Mouse (Mus musculus) right cerebral cortex, postnatal 4 days (tissue): ENCODE measurements at regions not wholly inside any gene's neighbourhood (a gene's known extent, or its start where the extent isn't known, plus 50 kb on each side); places are given as distances from the start of the nearest gene placed in this dataset.

Experiments used
- DNase-seq: peaks from one replicate; pipeline ENCODE4 v3.0.0-alpha.2; 2022

- no peak for DNase-seq
Observed at GRCm38 (mm10) chr4:153227680-153228420, 254.8 kb downstream of the Ajap1 start.

- no peak for DNase-seq
Observed at GRCm38 (mm10) chr4:153224618-153225177, 257.9 kb downstream of the Ajap1 start.

GRCm38 (mm10) chr4:153223019-153223418, 259.6 kb downstream of the Ajap1 start:
- DNase-seq, result no peak

- no peak for DNase-seq
Observed at GRCm38 (mm10) chr4:153220485-153220884, 262.1 kb downstream of the Ajap1 start.

- peak; percentile 24 for DNase-seq
Observed at GRCm38 (mm10) chr4:153220074-153220473, 262.5 kb downstream of the Ajap1 start.

- DNase-seq, result no peak
Observed at GRCm38 (mm10) chr4:153217541-153217980, 265.1 kb downstream of the Ajap1 start.

GRCm38 (mm10) chr4:153212095-153212494, 270.5 kb downstream of the Ajap1 start:
- no peak for DNase-seq

- DNase-seq, result no peak
Observed at GRCm38 (mm10) chr4:153208822-153209221, 273.8 kb downstream of the Ajap1 start.

GRCm38 (mm10) chr4:153208215-153208614, 274.4 kb downstream of the Ajap1 start:
- DNase-seq, result no peak

- DNase-seq, result no peak
Observed at GRCm38 (mm10) chr4:153207578-153208102, 275.0 kb downstream of the Ajap1 start.

GRCm38 (mm10) chr4:153206789-153207457, 275.7 kb downstream of the Ajap1 start:
- DNase-seq, result no peak

GRCm38 (mm10) chr4:153204764-153205163, 277.8 kb downstream of the Ajap1 start:
- no peak for DNase-seq

- DNase-seq, result no peak
Observed at GRCm38 (mm10) chr4:153200799-153201770, 281.5 kb downstream of the Ajap1 start.

GRCm38 (mm10) chr4:153189485-153189884, 293.1 kb downstream of the Ajap1 start:
- DNase-seq, result peak; percentile 40

- DNase-seq, result no peak
Observed at GRCm38 (mm10) chr4:153188504-153189031, 294.0 kb downstream of the Ajap1 start.

- no peak for DNase-seq
Observed at GRCm38 (mm10) chr4:153187959-153188503, 294.6 kb downstream of the Ajap1 start.

- DNase-seq, result no peak
Observed at GRCm38 (mm10) chr4:153177496-153177895, 305.1 kb downstream of the Ajap1 start.

- DNase-seq, result peak; percentile 54
Observed at GRCm38 (mm10) chr4:153175660-153176059, 307.0 kb downstream of the Ajap1 start.

- no peak for DNase-seq
Observed at GRCm38 (mm10) chr4:153175077-153175476, 307.5 kb downstream of the Ajap1 start.

- DNase-seq, result no peak
Observed at GRCm38 (mm10) chr4:153169991-153170390, 312.6 kb downstream of the Ajap1 start.

GRCm38 (mm10) chr4:153164810-153165209, 317.8 kb downstream of the Ajap1 start:
- no peak for DNase-seq

GRCm38 (mm10) chr4:153160115-153160514, 322.5 kb downstream of the Ajap1 start:
- DNase-seq, result no peak
